In genomic region chr7:137267441-137267840, GRCm38 (mm10) we compare ENCODE assay signal across 13 mouse cellular contexts. TPM values are rescaled to one million over a fixed set of nuclear protein-coding genes. Genes with fewer than 3 reads are reported as not detected.
DNase-seq lines count a peak whose midpoint lies in the region; ATAC-seq lines count a peak whose summit lies in the region.
"Had no signal": no experiment of that assay in that cellular context is flagged by ENCODE, and none has a peak within 500 bp of the region (broad histone marks: within the 10 kb centered on the region; RNA-seq: fewer than 3 reads in every experiment).

No protein-coding gene starts in this region.

- intact Hi-C loops in left cerebral cortex, postnatal 14 days (cut with DNase I) = no loop called here

- no peaks in the 10 kb centered on the region for H3K36me3 ChIP-seq in heart, embryonic 11.5 days (ENCODE audit: control insufficient read depth, insufficient read depth, low read length)
- H3K36me3 ChIP-seq in embryonic facial prominence, embryonic 14.5 days (ENCODE audit: control insufficient read depth, insufficient read depth, low read length) = no peaks in the 10 kb centered on the region
- no peaks in the 10 kb centered on the region for H3K36me3 ChIP-seq in hindbrain, embryonic 11.5 days (ENCODE audit: control insufficient read depth, insufficient read depth, low read length)
- no peaks in the 10 kb centered on the region for H3K36me3 ChIP-seq in midbrain, embryonic 16.5 days (ENCODE audit: control insufficient read depth, insufficient read depth, low read length)
- H3K36me3 ChIP-seq: intestine, embryonic 15.5 days had no signal

- 72% methylated on average over 9 of the region's 9 CpGs for WGBS in heart, embryonic 11.5 days (ENCODE audit: insufficient replicate concordance)
- 43% methylated on average over 9 of the region's 9 CpGs for WGBS in embryonic facial prominence, embryonic 14.5 days
- WGBS in hindbrain, embryonic 11.5 days = 63% methylated on average over 9 of the region's 9 CpGs
- 55% methylated on average over 9 of the region's 9 CpGs for WGBS in midbrain, embryonic 16.5 days

- DNase-seq in heart, adult 8-10 months (ENCODE audit: low spot score) = peak; percentile 9
- peak; percentile 78 for DNase-seq in embryonic facial prominence, embryonic 14.5 days (ENCODE audit: low spot score)
- DNase-seq in hindbrain, embryonic 11.5 days (ENCODE audit: low spot score) = no peak
- no peak for DNase-seq in spleen, postnatal 4 days (ENCODE audit: low spot score in 2 of 2)
- no peak for DNase-seq in spleen, postnatal 10 days (ENCODE audit: low spot score in 2 of 2)
- DNase-seq in left cerebral cortex, postnatal 14 days (ENCODE audit: low spot score in 2 of 2) = no peak
- DNase-seq: cerebellum, adult 2 months; thymus, postnatal 36 days had no signal

- no peak overlapping the region for H3K4me3 ChIP-seq in heart, embryonic 11.5 days (ENCODE audit: low read depth, low read length)
- H3K4me3 ChIP-seq in embryonic facial prominence, embryonic 14.5 days (ENCODE audit: low read depth, low read length) = no peak overlapping the region
- no peak overlapping the region for H3K4me3 ChIP-seq in hindbrain, embryonic 11.5 days (ENCODE audit: low read depth, low read length)
- H3K4me3 ChIP-seq in midbrain, embryonic 16.5 days (ENCODE audit: low read depth, low read length) = no peak overlapping the region
- H3K4me3 ChIP-seq: intestine, embryonic 15.5 days; megakaryocyte, embryonic 14.5 days had no signal

- H3K4me2 ChIP-seq in heart, embryonic 11.5 days = no peak overlapping the region
- H3K4me2 ChIP-seq in embryonic facial prominence, embryonic 14.5 days (ENCODE audit: low read depth, low read length) = peak overlapping the region; percentile 36; the same call in 1 of the 2 replicates
- H3K4me2 ChIP-seq in hindbrain, embryonic 11.5 days (replicated peaks; ENCODE audit: low read depth, low read length) = no peak overlapping the region
- H3K4me2 ChIP-seq in midbrain, embryonic 16.5 days (ENCODE audit: low read length) = no peak overlapping the region
- H3K4me2 ChIP-seq: intestine, embryonic 15.5 days had no signal

- peaks cover 8% of the 10 kb centered on the region; the same call in 1 of the 2 replicates for H3K27me3 ChIP-seq in heart, embryonic 11.5 days (ENCODE audit: control insufficient read depth, insufficient read depth, low read length)
- 0 out of 2 replicates have a peak, but pooled peaks cover 4% of the 10 kb centered on the region for H3K27me3 ChIP-seq in embryonic facial prominence, embryonic 14.5 days (replicated peaks; ENCODE audit: control insufficient read depth, insufficient read depth, low read length)
- 0 out of 2 replicates have a peak, but pooled peaks cover 4% of the 10 kb centered on the region for H3K27me3 ChIP-seq in hindbrain, embryonic 11.5 days (ENCODE audit: control insufficient read depth, insufficient read depth, low read length)
- H3K27me3 ChIP-seq in midbrain, embryonic 16.5 days (ENCODE audit: control insufficient read depth, insufficient read depth, low read depth, low read length) = no peaks in the 10 kb centered on the region

- 0 out of 2 replicates have a peak, but pooled peaks cover 12% of the 10 kb centered on the region for H3K4me1 ChIP-seq in heart, embryonic 11.5 days (ENCODE audit: control insufficient read depth, insufficient read depth, low read length)
- H3K4me1 ChIP-seq in embryonic facial prominence, embryonic 14.5 days (ENCODE audit: control insufficient read depth, insufficient read depth, low read length) = peaks cover 57% of the 10 kb centered on the region
- peaks cover 26% of the 10 kb centered on the region for H3K4me1 ChIP-seq in hindbrain, embryonic 11.5 days (replicated peaks; ENCODE audit: control insufficient read depth, insufficient read depth, low read length)
- peaks cover 42% of the 10 kb centered on the region for H3K4me1 ChIP-seq in midbrain, embryonic 16.5 days (ENCODE audit: control insufficient read depth, insufficient read depth, low read length)
- H3K4me1 ChIP-seq: intestine, embryonic 15.5 days; megakaryocyte, embryonic 14.5 days had no signal

- H3K9ac ChIP-seq in heart, embryonic 11.5 days (ENCODE audit: low read depth, low read length) = no peak overlapping the region
- H3K9ac ChIP-seq in embryonic facial prominence, embryonic 14.5 days (ENCODE audit: low read depth, low read length) = peak overlapping the region; percentile 30
- no peak overlapping the region for H3K9ac ChIP-seq in hindbrain, embryonic 11.5 days (ENCODE audit: low read depth, low read length)
- no peak overlapping the region for H3K9ac ChIP-seq in midbrain, embryonic 16.5 days (ENCODE audit: low read depth, low read length)
- H3K9ac ChIP-seq: intestine, embryonic 15.5 days had no signal

- ATAC-seq in heart, embryonic 11.5 days (replicated peaks; ENCODE audit: insufficient number of reproducible peaks, low FRiP score, low TSS enrichment) = no peak
- peak; percentile 53; the same call in 1 of the 2 replicates for ATAC-seq in embryonic facial prominence, embryonic 14.5 days (ENCODE audit: low read depth)
- no peak for ATAC-seq in hindbrain, embryonic 11.5 days (ENCODE audit: low FRiP score)
- ATAC-seq in midbrain, embryonic 16.5 days = peak; percentile 36; the same call in 1 of the 2 replicates
- ATAC-seq: forebrain, embryonic 14.5 days; intestine, embryonic 15.5 days had no signal

- H3K27ac ChIP-seq in heart, embryonic 11.5 days (ENCODE audit: low read depth, low read length) = no peak overlapping the region
- H3K27ac ChIP-seq in embryonic facial prominence, embryonic 14.5 days (replicated peaks; ENCODE audit: low read depth, low read length) = 0 out of 2 replicates have a peak overlapping the region, but pooled peaks have one; percentile 24
- 0 out of 2 replicates have a peak overlapping the region, but pooled peaks have one; percentile 7 for H3K27ac ChIP-seq in hindbrain, embryonic 11.5 days (ENCODE audit: low read depth, low read length)
- 0 out of 2 replicates have a peak overlapping the region, but pooled peaks have one; percentile 7 for H3K27ac ChIP-seq in midbrain, embryonic 16.5 days (ENCODE audit: low read length)
- H3K27ac ChIP-seq: intestine, embryonic 15.5 days had no signal

- H3K9me3 ChIP-seq in heart, embryonic 11.5 days (replicated peaks; ENCODE audit: control insufficient read depth, low read length) = no peaks in the 10 kb centered on the region
- no peaks in the 10 kb centered on the region for H3K9me3 ChIP-seq in embryonic facial prominence, embryonic 14.5 days (ENCODE audit: control insufficient read depth, low read length)
- no peaks in the 10 kb centered on the region for H3K9me3 ChIP-seq in hindbrain, embryonic 11.5 days (ENCODE audit: control insufficient read depth, low read length)
- no peaks in the 10 kb centered on the region for H3K9me3 ChIP-seq in midbrain, embryonic 16.5 days (replicated peaks; ENCODE audit: control insufficient read depth, low read length, poor library complexity, severe bottlenecking)
- H3K9me3 ChIP-seq: intestine, embryonic 15.5 days; megakaryocyte, embryonic 14.5 days had no signal

RNA-seq across cellular contexts. Expression of gene Ebf3, which starts 46.8 kb away (rescaled TPM):
- total RNA-seq in heart, adult 8-10 months (2022) = 1 to 10 TPM; 5.0 to 9.3 (median 7.6) TPM
- 0.90 and 1.6 TPM in 2 replicates for polyA plus RNA-seq in heart, embryonic 11.5 days (2014; fragmentation: Nextera tagmentation; extraction: Ambion mirVana)
- polyA plus RNA-seq in embryonic facial prominence, embryonic 14.5 days (2014; fragmentation: Nextera tagmentation; extraction: Ambion mirVana) = 7.4 and 9.1 TPM in 2 replicates
- polyA plus RNA-seq in hindbrain, embryonic 11.5 days (2014; fragmentation: Nextera tagmentation; extraction: Ambion mirVana) = 14.0 and 15.9 TPM in 2 replicates
- 8.8 and 9.0 TPM in 2 replicates for polyA plus RNA-seq in midbrain, embryonic 16.5 days (2015; fragmentation: Nextera tagmentation; extraction: Ambion mirVana)
- under 1 TPM; 0.68 to 0.70 TPM for total RNA-seq in left cerebral cortex, postnatal 14 days (2021)

Comparison
In these comparisons a context has a peak if more than half of its experiments do, and no peak if none do; other contexts are left out.
1. DNase-seq: peak in heart, adult 8-10 months (single experiment) and embryonic facial prominence, embryonic 14.5 days (single experiment); none in hindbrain, embryonic 11.5 days (single experiment), spleen, postnatal 4 days (0 of 2), spleen, postnatal 10 days (0 of 2) and left cerebral cortex, postnatal 14 days (0 of 2).
2. ATAC-seq: peak in embryonic facial prominence, embryonic 14.5 days (single experiment) and midbrain, embryonic 16.5 days (single experiment); none in heart, embryonic 11.5 days (single experiment) and hindbrain, embryonic 11.5 days (single experiment).